Mouse (Mus musculus) midbrain, embryonic 13.5 days (tissue): ENCODE results near the gene Runx2. TPM values are rescaled to one million over a fixed set of nuclear protein-coding genes. Genes with fewer than 3 reads are reported as not detected.

Experiments used
- ATAC-seq: fragments of 200-750 bp; cut with Nextera tagmentation; 2 replicates; pipeline ENCODE4 v1.8.0; 2017; ENCODE audit warnings: mild to moderate bottlenecking, moderate TSS enrichment, moderate library complexity
- H3K27ac ChIP-seq: fragments of 300-500 bp; sonication (generic); 2 replicates; pipeline ENCODE4 v1.5.1; 2015; ENCODE audit warnings: inconsistent platforms, mild to moderate bottlenecking, moderate library complexity
- H3K27me3 ChIP-seq: fragments of 300-500 bp; sonication (generic); 2 replicates; pipeline ENCODE4 v1.6.1; 2015; ENCODE audit warnings: mild to moderate bottlenecking, inconsistent platforms
- H3K36me3 ChIP-seq: fragments of 300-500 bp; sonication (generic); 2 replicates; pipeline ENCODE4 v1.6.1; 2015; ENCODE audit warnings: mild to moderate bottlenecking, inconsistent platforms
- H3K4me1 ChIP-seq: fragments of 300-500 bp; sonication (generic); replicated peaks from 2 replicates; pipeline ENCODE4 v1.6.1; 2015; ENCODE audit warnings: inconsistent platforms
- H3K4me2 ChIP-seq: fragments of 300-500 bp; sonication (generic); replicated peaks from 2 replicates; pipeline ENCODE4 v1.6.1; 2015; ENCODE audit warnings: moderate library complexity, mild to moderate bottlenecking, inconsistent platforms
- H3K4me3 ChIP-seq: fragments of 300-500 bp; sonication (generic); replicated peaks from 2 replicates; pipeline ENCODE4 v1.5.1; 2015; ENCODE audit warnings: mild to moderate bottlenecking, inconsistent platforms
- H3K9ac ChIP-seq: fragments of 300-500 bp; sonication (generic); replicated peaks from 2 replicates; pipeline ENCODE4 v1.6.1; 2015; ENCODE audit warnings: mild to moderate bottlenecking, inconsistent platforms
- H3K9me3 ChIP-seq: fragments of 300-500 bp; sonication (generic); 2 replicates; pipeline ENCODE4 v1.6.1; 2016; ENCODE audit warnings: mild to moderate bottlenecking, inconsistent platforms
- WGBS: fragments of 180-500 bp; shearing (Covaris S2); methylation state at CpG from one replicate; pipeline ENCODE4 v1.1.7; 2015; 5-methylcytosine and 5-hydroxymethylcytosine counted together
- polyA plus RNA-seq: library from polyadenylated mRNA; unstranded; fragments of >200 nt; fragmentation: Nextera tagmentation; extraction: Ambion mirVana; gene quantifications from 2 replicates; pipeline ENCODE4 v1.2.1, GENCODE M21; 2015

The Runx2 gene
- polyA plus RNA-seq, 1 experiment from 2014 or later, result 0.77 TPM

GRCm38 (mm10) chr17:44631577-44631976 is 183.0 kb downstream of the Runx2 start:
- WGBS, result 96% methylated on average over 4 of the region's 4 CpGs
- no peaks in the 10 kb centered on the region for H3K9me3 ChIP-seq
- no peaks in the 10 kb centered on the region for H3K27me3 ChIP-seq
- no peak overlapping the region for H3K27ac ChIP-seq
- H3K36me3 ChIP-seq, result no peaks in the 10 kb centered on the region
- no peak for ATAC-seq
- H3K4me1 ChIP-seq, result no peaks in the 10 kb centered on the region
- no peak overlapping the region for H3K4me2 ChIP-seq
- no peak overlapping the region for H3K9ac ChIP-seq
- H3K4me3 ChIP-seq, result no peak overlapping the region

GRCm38 (mm10) chr17:44627317-44627716 is 187.3 kb downstream of the Runx2 start:
- no peaks in the 10 kb centered on the region for H3K36me3 ChIP-seq
- no peak overlapping the region for H3K4me2 ChIP-seq
- H3K4me3 ChIP-seq, result no peak overlapping the region
- H3K27me3 ChIP-seq, result no peaks in the 10 kb centered on the region
- no peak for ATAC-seq
- H3K27ac ChIP-seq, result no peak overlapping the region
- H3K9ac ChIP-seq, result no peak overlapping the region
- H3K4me1 ChIP-seq, result no peaks in the 10 kb centered on the region
- WGBS, result 83% methylated on average over 6 of the region's 6 CpGs
- H3K9me3 ChIP-seq, result no peaks in the 10 kb centered on the region

GRCm38 (mm10) chr17:44623707-44624106 is 190.9 kb downstream of the Runx2 start:
- no peaks in the 10 kb centered on the region for H3K9me3 ChIP-seq
- no peak overlapping the region for H3K4me3 ChIP-seq
- H3K4me2 ChIP-seq, result no peak overlapping the region
- H3K4me1 ChIP-seq, result no peaks in the 10 kb centered on the region
- 85% methylated on average over 2 of the region's 2 CpGs for WGBS
- H3K27me3 ChIP-seq, result no peaks in the 10 kb centered on the region
- no peak overlapping the region for H3K27ac ChIP-seq
- no peak overlapping the region for H3K9ac ChIP-seq
- no peak for ATAC-seq
- no peaks in the 10 kb centered on the region for H3K36me3 ChIP-seq

GRCm38 (mm10) chr17:44623271-44623670 is 191.3 kb downstream of the Runx2 start:
- H3K4me1 ChIP-seq, result no peaks in the 10 kb centered on the region
- no peak for ATAC-seq
- WGBS, result 53% methylated on average over 8 of the region's 8 CpGs

GRCm38 (mm10) chr17:44620456-44620855 is 194.1 kb downstream of the Runx2 start:
- no peaks in the 10 kb centered on the region for H3K36me3 ChIP-seq
- H3K27me3 ChIP-seq, result no peaks in the 10 kb centered on the region
- 87% methylated on average over 2 of the region's 2 CpGs for WGBS
- H3K27ac ChIP-seq, result no peak overlapping the region
- H3K4me1 ChIP-seq, result no peaks in the 10 kb centered on the region
- H3K4me3 ChIP-seq, result no peak overlapping the region
- H3K4me2 ChIP-seq, result no peak overlapping the region
- no peaks in the 10 kb centered on the region for H3K9me3 ChIP-seq
- no peak for ATAC-seq
- H3K9ac ChIP-seq, result no peak overlapping the region

More at GRCm38 (mm10) chr17:44623271-44623670, 191.3 kb downstream of the Runx2 start:
- H3K9ac ChIP-seq, result no peak overlapping the region
- no peak overlapping the region for H3K4me2 ChIP-seq
- H3K4me3 ChIP-seq, result no peak overlapping the region
- no peaks in the 10 kb centered on the region for H3K27me3 ChIP-seq
- no peak overlapping the region for H3K27ac ChIP-seq
- no peaks in the 10 kb centered on the region for H3K36me3 ChIP-seq
- H3K9me3 ChIP-seq, result no peaks in the 10 kb centered on the region

- H3K4me3 ChIP-seq, result no peak overlapping the region
- no peaks in the 10 kb centered on the region for H3K9me3 ChIP-seq
- no peak overlapping the region for H3K4me2 ChIP-seq
- 0 out of 2 replicates have a peak, but pooled peaks cover 2% of the 10 kb centered on the region for H3K4me1 ChIP-seq
- no peak for ATAC-seq
- H3K9ac ChIP-seq, result no peak overlapping the region
- H3K27ac ChIP-seq, result no peak overlapping the region
- WGBS, result 68% methylated on average over 11 of the region's 11 CpGs
- H3K36me3 ChIP-seq, result no peaks in the 10 kb centered on the region
- no peaks in the 10 kb centered on the region for H3K27me3 ChIP-seq
Measured at GRCm38 (mm10) chr17:44618691-44619090, 195.9 kb downstream of the Runx2 start.

GRCm38 (mm10) chr17:44618175-44618574 is 196.4 kb downstream of the Runx2 start:
- no peaks in the 10 kb centered on the region for H3K27me3 ChIP-seq

GRCm38 (mm10) chr17:44617741-44618140 is 196.9 kb downstream of the Runx2 start:
- Histone ChIP-seq H3K4me3 (no peak overlapping the region), H3K4me1 (0 out of 2 replicates have a peak, but pooled peaks cover 2% of the 10 kb centered on the region), H3K27me3 (no peaks in the 10 kb centered on the region), H3K4me2 (no peak overlapping the region), H3K9me3 (no peaks in the 10 kb centered on the region), H3K36me3 (no peaks in the 10 kb centered on the region), H3K9ac (no peak overlapping the region), H3K27ac (no peak overlapping the region)
- WGBS, result 91% methylated on average over 2 of the region's 2 CpGs
- no peak for ATAC-seq

More at GRCm38 (mm10) chr17:44618175-44618574, 196.4 kb downstream of the Runx2 start:
- no peak for ATAC-seq
- H3K9ac ChIP-seq, result no peak overlapping the region
- H3K27ac ChIP-seq, result no peak overlapping the region
- 0 out of 2 replicates have a peak, but pooled peaks cover 2% of the 10 kb centered on the region for H3K4me1 ChIP-seq
- H3K4me3 ChIP-seq, result no peak overlapping the region
- H3K9me3 ChIP-seq, result no peaks in the 10 kb centered on the region
- H3K36me3 ChIP-seq, result no peaks in the 10 kb centered on the region
- no peak overlapping the region for H3K4me2 ChIP-seq
- WGBS, result 73% methylated on average over 10 of the region's 10 CpGs

- Histone ChIP-seq H3K4me1 (0 out of 2 replicates have a peak, but pooled peaks cover 2% of the 10 kb centered on the region), H3K4me2 (no peak overlapping the region), H3K9me3 (no peaks in the 10 kb centered on the region), H3K4me3 (no peak overlapping the region), H3K9ac (no peak overlapping the region), H3K27ac (no peak overlapping the region), H3K27me3 (no peaks in the 10 kb centered on the region), H3K36me3 (no peaks in the 10 kb centered on the region)
- whole genome bisulfite sequencing, result 57% methylated on average over 26 of the region's 26 CpGs
- ATAC-seq, result peak; percentile 50; the same call in 1 of the 2 replicates
Measured at GRCm38 (mm10) chr17:44613716-44614715, 200.6 kb downstream of the Runx2 start.

GRCm38 (mm10) chr17:44612641-44613040 is 202.0 kb downstream of the Runx2 start:
- no peaks in the 10 kb centered on the region for H3K36me3 ChIP-seq
- no peak for ATAC-seq
- no peak overlapping the region for H3K27ac ChIP-seq

GRCm38 (mm10) chr17:44612002-44612401 is 202.6 kb downstream of the Runx2 start:
- no peaks in the 10 kb centered on the region for H3K9me3 ChIP-seq
- H3K9ac ChIP-seq, result no peak overlapping the region
- WGBS, result 96% methylated on average over 3 of the region's 3 CpGs
- no peaks in the 10 kb centered on the region for H3K36me3 ChIP-seq
- no peak overlapping the region for H3K4me3 ChIP-seq
- no peaks in the 10 kb centered on the region for H3K27me3 ChIP-seq
- no peak overlapping the region for H3K4me2 ChIP-seq
- no peak for ATAC-seq
- no peak overlapping the region for H3K27ac ChIP-seq
- H3K4me1 ChIP-seq, result 0 out of 2 replicates have a peak, but pooled peaks cover 2% of the 10 kb centered on the region

More at GRCm38 (mm10) chr17:44612641-44613040, 202.0 kb downstream of the Runx2 start:
- H3K9ac ChIP-seq, result no peak overlapping the region
- 67% methylated on average over 8 of the region's 8 CpGs for WGBS
- no peak overlapping the region for H3K4me2 ChIP-seq
- no peaks in the 10 kb centered on the region for H3K27me3 ChIP-seq
- 0 out of 2 replicates have a peak, but pooled peaks cover 2% of the 10 kb centered on the region for H3K4me1 ChIP-seq
- no peaks in the 10 kb centered on the region for H3K9me3 ChIP-seq
- H3K4me3 ChIP-seq, result no peak overlapping the region

GRCm38 (mm10) chr17:44611543-44611942 is 203.1 kb downstream of the Runx2 start:
- 0 out of 2 replicates have a peak, but pooled peaks cover 2% of the 10 kb centered on the region for H3K4me1 ChIP-seq
- no peaks in the 10 kb centered on the region for H3K27me3 ChIP-seq
- no peak for ATAC-seq
- H3K4me3 ChIP-seq, result no peak overlapping the region
- no peak overlapping the region for H3K27ac ChIP-seq
- no peak overlapping the region for H3K4me2 ChIP-seq
- no peaks in the 10 kb centered on the region for H3K36me3 ChIP-seq
- H3K9ac ChIP-seq, result no peak overlapping the region
- no peaks in the 10 kb centered on the region for H3K9me3 ChIP-seq
- WGBS, result 89% methylated on average over 4 of the region's 4 CpGs
